Mouse (Mus musculus): Measurements from ENCODE around the gene Otx2. TPM values are rescaled to one million over a fixed set of nuclear protein-coding genes. Genes with fewer than 3 reads are reported as not detected.
A peak's percentile ranks its signal among the peaks of the same experiment; 100 is the strongest.

Gene Otx2
- polyA plus RNA-seq (2012; rRNA removed): 0.38 and 0.52 TPM in 2 replicates

DNA sequence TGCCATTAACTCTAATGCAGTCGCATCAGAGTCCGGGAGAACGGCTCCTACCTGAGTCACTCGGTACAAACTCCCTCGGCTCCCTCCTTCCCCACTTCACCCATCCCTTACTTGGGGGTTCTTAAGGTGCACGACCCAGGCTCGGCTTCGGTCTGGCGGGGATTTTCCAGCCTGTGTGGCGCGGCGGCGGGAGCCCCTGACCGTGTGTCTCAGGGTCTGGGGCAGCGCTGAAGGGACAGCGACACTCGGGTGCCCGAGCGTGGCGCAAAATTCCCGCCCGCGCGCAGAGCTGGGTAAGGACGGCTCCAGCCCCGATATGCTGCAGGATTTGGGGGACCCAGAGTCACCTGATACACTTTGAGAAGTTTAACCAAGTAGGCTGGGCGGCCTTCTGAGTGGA, at the start of gene Otx2:
Gene Otx2, minus strand, starts transcription at position 279 of the 400 bp plus-strand sequence.
- DNase-seq (ENCODE audit: extremely low spot score in 1 of 2, low spot score in 1 of 2): no peak

DNA sequence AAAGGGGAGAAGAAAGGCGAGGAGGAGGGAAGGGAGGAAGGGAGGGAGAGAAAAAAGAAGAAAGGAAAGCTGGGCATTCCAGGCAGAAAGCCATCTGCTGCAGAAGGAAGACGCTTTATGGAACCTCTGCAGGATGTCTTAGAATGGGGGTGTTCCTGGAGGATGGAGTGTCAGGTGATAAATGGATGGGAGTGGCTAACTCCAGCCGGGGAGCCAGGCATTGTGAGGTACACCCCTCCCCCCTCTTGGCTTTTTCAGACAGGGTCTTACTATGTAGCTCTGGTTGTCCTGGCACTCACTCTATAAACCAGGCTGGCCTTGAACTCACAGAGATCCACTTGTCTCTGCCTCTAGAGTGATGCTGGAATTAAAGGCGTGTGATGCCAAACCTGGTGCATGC, 49.1 kb upstream of the Otx2 start:
- no peak for DNase-seq (ENCODE audit: extremely low spot score in 1 of 2, low spot score in 1 of 2)

DNA sequence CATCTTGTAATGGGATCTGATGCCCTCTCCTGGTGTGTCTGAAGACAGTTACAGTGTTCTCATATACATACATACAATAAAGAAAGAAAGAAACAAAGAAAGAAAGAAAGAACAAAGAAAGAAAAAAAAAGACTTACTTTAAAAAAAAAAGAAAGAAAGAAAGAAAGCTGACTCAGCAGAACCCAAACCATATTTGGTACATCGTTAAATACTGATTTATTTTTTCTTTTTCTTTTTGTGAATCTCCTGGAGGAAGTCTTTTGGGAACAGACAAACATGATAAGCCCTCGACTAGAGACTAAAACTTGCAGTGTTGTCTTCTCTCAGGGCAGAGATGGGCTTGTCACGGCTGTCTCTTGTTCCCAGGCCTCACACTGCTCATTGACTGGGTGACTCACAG, 45.7 kb upstream of the Otx2 start:
- DNase-seq (ENCODE audit: extremely low spot score in 1 of 2, low spot score in 1 of 2): no peak

DNA sequence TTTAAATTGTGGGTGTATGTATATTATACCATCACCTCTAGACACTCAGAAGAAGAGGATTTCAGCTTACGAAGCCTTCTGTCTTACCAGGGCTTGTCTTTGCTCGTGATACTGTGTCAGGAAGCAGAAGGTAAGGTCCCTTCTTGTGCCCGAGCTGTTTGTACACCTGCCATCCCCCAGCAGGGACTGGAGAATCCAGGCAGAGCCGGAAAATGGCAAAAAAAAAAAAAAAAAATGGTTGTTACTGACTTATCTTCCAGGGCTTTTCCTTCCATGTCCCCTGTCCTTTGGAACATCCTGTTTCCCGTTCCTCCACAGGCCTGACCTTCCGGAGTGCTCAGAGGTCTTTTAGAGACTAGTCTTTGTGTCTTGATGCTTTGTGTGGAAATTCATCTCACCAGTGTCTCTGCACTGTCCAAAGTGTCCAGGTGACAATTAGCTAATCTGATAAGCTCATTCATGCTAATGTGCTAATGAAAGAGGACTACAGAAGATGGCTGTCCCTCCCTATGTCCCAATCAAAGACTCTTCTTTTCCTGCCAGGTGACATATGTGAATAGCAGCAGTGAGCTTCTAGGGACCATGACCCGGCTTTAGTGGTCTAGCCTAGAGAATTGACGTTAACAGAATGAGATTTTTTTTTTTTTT, 44.1 kb upstream of the Otx2 start:
- no peak for DNase-seq (ENCODE audit: extremely low spot score in 1 of 2, low spot score in 1 of 2)

DNA sequence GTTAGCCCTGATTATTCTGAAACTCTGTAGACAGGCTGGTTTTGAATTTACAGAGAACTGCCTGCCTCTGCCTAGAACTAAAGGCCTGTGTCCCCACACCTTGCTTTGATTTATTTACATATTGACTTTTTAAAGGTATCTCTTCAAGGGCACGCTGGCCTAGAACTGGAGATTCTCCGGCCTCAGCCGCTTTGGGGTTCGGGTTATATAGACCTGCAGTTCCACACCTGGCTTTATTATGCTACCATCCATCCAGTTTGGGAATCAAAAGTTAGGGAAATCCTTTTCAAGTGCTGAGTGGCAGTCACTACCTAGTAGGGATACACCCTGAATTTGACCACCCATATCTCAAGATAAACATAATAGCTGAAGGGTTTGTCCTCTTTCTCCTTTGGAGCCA, 42.8 kb upstream of the Otx2 start:
- no peak for DNase-seq (ENCODE audit: extremely low spot score in 1 of 2, low spot score in 1 of 2)

DNA sequence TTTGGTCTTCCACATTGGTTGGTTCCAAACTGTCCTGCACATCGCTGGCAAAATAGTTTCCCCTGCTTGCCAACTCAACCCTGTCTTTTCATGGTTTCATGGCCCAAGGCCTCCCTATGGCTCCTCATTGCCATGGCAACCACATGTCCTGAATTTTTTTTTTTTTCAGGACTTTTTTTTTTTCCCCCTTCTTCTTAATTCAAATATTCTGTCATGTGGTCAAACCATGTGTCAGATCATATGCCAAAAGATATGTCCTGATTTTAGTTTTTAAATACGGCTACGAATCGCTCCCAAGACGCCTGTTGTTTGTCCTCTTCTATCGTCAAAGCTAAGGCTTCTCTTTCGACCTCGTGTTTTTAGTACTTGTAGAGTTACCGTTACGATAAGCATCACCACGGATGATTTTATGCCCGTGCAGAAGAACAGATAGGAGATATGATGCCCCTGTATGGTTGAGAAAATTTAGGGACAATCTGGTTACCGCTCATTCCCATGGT, 37.3 kb upstream of the Otx2 start:
- DNase-seq (ENCODE audit: extremely low spot score in 1 of 2, low spot score in 1 of 2): no peak

DNA sequence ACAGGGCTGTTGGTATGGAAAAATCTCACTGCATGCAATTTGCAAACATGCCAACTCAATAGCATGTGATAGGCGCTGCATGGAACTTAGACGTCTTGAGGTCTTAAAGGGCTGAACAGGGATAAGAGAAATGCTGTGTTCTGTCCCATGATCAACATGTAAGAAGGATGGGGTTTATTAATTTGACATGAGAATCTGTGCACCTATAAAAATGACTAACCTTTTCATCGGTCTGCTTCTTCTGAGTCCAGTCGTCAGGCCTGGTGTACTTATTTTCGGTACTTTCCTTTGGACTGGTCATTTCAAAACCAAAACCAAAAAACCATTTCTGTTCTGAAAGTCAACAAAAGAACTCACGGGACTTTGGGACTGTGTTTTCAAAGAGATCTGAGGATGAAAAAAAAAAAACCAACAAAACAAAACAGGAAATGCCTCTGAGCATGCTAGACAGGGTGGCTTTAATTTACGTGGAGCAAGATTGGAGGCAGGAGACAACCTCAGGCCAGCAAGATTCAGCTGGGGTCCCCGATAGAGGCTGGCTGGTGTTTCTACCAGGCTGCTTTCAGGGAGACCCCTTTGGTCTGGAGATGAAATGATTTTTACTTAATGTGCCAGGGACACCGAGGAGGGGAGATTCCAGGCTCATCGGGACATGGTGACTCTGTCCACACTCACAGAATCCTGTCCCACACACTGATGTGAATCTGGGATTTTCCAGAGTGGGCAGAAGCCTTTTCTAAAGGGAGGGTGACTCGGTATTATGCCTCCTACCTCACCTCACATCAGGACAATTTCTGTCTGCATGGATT, 36.6 kb upstream of the Otx2 start:
- DNase-seq (ENCODE audit: extremely low spot score in 1 of 2, low spot score in 1 of 2): no peak

DNA sequence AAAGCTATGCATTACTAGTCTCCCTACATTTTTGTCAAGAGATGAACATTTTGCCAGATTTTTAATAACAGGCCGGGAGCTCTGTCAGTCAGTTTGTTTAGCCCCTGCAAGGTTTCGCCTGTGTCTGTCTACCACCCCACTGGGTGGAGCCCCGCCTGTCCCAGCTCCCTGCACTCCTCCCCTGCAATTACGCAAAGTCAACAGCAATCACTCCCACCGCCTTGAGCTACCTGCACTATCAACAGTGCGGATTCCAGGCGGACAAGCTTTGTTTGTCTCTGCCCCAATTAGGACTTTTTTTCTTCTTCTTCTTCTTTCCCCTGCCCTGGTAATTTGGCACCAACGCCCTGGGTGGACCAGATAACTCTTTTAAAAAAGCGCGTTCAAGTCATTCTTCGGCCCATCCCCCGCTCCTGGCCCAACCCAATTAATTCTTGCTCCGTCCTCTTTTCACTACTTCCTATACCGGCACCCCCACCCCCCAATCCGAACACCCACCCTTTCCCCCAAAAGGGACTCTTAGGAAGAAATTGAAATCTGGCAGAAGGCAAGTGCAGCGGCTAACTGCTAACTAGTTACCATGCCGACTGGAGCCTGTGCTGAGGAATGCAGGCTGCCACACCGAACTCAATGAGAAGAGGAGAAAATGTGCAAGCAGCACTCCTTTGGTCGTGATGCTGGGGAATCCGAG, 35.9 kb upstream of the Otx2 start:
- DNase-seq (ENCODE audit: extremely low spot score in 1 of 2, low spot score in 1 of 2): peak; percentile 7 to 41

DNA sequence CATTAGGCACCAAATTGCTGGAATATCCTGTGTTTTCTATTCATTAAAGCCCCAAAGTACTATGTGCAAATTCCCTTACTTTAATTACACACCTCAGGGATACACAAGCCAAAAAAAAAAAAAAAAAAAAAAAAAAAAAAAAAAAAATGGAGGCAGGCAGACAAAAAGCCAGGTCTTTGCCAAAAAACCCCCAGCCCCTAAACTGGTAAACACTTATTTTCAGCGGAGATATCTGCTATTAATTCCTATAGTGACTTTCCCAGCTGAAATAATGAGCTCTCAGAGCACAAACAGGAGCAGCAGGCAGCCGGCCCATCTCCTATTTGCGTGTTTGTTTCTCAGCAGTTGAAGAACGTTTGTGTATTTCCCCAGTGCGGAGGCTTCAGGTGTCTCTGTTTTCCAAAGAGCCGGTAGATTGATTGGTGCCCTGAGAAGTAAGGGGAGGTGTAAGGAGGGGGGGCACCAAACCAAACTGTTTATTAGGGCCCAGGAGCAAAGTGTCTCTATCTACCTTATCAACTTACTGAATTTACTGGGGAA, 34.3 kb upstream of the Otx2 start:
- no peak for DNase-seq (ENCODE audit: extremely low spot score in 1 of 2, low spot score in 1 of 2)

DNA sequence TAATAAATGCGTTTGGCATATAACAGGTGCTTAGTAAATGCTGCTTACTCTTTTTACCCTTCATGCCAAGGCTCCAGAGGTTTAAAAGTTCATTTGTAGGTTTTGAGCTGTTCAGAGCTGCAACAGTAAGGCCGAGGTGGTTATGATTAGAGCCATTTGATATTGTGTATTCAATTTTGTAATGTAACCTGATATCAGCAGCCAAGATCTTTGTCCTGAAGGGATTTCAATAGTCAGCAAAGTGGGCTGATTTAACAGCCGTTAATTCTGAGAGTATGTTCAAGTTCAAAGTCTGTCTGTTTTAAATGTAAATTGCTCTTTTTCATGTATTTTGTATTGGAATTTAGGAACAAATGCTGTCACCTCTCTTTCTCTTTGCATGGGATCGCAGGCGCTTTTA, 33.8 kb upstream of the Otx2 start:
- DNase-seq (ENCODE audit: extremely low spot score in 1 of 2, low spot score in 1 of 2): no peak

DNA sequence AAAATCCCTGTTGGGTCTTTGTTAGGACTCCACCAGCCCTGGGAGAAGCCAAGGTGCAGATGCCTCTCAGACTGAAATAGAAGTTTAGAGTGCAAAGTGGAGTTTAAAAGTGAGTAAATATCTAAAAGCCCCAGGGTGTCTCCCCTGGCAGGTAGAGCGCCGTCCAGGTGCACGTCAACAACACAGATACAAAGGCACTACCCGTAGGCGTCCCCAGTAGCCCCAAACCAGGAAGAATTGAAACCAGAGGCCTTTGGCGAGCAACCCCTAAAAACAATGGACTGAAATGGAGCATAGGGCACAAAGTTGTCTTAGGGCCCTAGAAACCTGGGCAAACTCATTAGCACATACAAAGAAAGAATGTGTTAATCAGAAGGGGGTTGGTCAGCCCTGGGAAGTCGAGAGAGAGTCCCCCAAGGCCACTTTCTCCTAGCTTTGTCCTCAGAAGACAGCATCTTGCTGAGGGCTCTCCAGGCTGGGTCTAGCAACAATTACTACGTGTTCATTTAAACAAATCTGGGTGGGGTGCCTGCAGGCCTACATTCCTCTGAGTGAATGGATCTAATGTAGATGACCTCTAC, 27.3 kb upstream of the Otx2 start:
- no peak for DNase-seq (ENCODE audit: extremely low spot score in 1 of 2, low spot score in 1 of 2)

DNA sequence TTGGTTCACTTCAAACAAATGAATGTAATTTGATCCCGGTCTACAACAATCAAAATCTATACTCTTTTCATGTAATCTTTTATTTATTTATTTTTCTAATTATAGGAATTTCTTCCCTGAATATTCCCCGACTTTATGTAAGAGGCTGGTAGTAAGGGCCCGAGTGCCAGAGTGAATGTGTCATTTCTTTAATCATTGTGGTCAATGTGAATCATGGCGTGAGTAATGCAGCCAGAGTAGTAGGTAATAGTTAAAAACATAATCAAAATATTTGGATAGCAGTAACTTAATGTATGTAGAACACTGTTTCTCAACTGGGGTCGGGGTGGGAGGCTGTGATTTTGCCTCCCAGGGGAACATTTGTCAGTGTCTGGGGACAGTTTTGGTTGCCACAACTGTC, 6.0 kb upstream of the Otx2 start:
- no peak for DNase-seq (ENCODE audit: extremely low spot score in 1 of 2, low spot score in 1 of 2)

DNA sequence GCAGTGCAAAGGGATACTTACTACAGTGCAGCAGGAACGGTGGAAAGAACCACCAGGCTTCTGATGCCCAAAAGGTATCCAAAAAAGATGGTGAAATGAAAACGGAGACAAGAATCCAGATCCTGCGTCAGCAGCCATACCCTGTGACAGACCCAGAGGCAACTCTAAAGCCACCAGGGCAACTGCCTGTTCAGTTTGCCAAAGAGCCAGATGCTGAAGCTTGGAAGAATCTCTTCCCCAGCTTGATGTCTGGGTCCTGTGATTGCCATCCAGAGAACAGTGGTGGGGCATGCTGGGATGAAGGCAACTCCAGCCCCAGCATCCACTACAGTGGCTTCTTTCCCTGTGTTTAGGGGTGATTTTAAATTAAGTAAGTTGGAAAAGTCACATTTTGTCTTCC, 5.1 kb upstream of the Otx2 start:
- no peak for DNase-seq (ENCODE audit: extremely low spot score in 1 of 2, low spot score in 1 of 2)

DNA sequence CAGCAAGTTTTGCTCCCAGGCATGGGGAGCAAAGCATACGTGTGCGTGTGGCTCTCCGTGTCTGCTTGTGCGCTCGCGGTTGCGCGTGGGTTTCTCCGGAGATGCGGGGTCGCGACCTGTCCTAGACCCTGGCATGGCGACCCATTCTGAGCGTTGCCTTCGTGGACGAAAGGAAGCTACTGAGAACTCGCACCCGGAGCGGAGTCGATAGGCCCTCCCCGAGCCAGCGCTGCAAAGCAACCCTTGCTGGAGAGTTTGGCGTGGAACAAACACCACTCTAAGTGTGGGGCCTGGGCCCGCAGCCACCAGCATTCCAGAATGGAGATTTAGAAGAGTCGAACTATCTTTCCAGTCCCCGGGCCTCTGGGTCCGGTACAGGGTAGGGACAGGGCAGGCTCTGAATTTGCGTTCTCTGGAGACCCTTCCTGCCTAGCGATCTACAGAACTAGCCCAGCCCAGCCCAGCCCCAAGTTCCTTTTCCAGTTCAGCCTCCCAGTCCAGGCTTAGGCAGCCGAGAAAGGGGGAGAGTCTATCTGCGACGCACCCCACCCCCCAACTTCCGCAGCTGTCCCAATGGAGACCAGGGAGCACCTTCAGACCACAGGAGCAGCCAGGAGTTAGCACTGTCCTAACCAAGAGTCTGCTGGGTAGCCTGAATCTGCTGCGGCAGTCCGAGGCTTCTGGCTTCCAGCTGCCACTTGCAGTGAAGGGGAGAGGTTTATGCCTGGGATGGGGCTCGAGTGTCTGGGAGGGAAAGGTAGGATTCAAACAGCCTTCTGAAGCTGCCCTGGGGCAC, 615 bp upstream of the Otx2 start:
- no peak for DNase-seq (ENCODE audit: extremely low spot score in 1 of 2, low spot score in 1 of 2)

DNA sequence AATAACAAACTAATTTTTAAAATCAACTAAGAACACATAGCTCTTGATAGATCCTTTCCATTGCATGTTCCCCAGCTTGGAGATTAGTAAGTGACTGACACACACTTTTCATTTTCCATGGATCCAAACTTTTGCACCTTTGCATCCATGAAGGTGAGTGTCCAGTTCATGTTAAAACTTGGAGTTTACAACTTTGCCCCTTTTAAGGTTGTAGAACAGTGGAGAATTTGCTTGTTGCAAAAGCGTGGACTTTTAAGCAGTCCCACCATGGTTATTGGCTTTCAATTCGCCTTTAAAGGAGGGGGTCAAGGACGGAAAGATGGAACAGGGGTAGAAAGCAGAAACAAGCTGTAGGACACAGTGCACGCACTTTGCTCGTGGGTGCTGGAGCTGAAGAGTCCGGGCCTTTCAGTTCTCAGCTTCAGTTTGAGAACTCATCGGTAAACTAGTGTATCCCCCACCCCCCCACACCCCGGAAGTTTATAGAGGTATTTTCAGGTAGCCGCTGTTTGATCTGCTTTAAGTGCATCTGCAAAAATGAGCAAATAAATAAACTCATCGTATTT, 925 bp downstream of the Otx2 start:
- no peak for DNase-seq (ENCODE audit: extremely low spot score in 1 of 2, low spot score in 1 of 2)

DNA sequence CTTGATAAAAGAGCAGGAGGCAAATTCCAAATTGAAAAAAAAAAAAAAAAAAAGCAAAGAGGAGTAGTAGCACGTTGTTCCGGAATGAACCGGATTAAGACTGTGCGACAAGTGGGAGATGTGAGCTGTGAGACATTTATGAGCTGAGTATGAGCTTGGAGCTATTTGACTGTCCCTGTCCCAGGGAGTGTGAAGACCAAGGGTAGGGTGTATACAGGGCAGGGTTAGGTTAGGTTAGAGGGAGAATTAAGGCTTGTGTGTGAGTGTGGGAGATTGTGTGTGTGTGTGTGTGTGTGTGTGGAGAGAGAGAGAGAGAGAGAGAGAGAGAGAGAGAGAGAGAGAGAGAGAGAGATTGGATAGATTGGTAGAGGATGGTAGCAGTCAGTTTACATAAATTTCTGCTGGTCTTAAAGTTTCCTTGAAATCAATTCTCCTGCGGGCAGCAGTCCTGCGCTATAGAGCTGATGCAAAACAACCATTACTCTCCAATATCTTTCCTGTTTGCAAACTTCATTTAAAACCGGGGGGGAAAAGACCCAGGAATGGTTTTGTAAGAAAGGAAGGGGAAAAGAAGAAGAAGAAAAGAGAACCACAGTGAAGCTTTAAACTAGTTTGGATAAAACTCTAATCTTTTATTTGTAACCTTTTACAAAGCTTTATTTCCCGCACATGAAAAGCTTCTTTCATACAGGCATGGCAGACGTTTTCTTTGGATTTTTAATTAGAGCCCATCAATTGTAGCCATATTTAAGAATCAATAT, 2.0 kb downstream of the Otx2 start:
- DNase-seq (ENCODE audit: extremely low spot score in 1 of 2, low spot score in 1 of 2): no peak

DNA sequence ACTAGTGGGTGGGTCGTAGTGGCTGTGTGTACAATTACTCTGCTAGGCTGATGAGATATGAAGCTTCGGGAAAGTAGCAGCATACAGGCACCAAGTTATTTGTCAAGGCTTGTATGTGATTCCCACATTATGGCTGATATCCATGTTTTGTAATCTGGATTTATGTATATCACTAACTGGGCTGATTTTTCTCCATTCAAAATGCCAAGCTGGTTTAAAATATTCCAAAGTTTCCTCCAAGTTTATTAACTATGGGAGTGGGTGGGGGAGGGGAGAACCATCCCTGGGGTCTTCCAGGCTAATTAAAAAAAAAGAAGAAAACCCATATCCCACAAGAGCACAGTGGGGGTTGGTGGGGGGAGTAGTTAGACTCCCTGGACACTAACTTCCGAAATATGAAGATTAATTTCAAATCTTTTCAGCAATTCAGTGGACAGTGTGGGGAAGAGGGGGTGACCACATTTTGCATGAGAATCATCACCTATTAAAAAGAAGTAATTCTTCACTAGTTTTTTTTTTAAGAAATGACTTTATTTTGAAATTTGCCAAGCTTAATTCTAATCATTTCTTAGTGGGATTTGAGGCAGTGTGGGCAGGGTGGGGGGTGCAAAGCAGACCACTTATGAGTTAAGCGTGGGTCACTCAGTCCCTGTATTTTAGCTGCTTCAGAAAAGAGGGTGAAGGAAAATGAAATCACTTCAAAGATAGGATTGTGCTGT, 2.7 kb downstream of the Otx2 start:
- no peak for DNase-seq (ENCODE audit: extremely low spot score in 1 of 2, low spot score in 1 of 2)

DNA sequence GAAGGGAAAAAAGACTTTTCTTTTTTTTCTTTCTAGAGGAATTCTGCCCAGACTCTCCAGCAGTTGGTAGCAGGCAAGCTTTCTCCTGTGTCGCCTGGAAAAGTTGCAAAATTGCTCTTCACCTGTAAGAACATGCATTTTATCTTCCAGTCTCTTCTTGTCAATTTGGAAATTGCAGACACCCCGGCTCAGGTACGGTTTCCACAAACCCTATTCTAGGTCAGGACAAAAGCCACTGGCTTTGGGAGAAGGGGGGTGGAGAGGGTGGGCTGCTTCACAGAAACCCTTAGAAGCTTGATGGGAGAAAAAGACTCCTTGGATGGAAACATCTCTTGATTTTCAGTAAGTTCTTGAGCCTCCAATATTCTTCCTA, 3.4 kb downstream of the Otx2 start:
- no peak for DNase-seq (ENCODE audit: extremely low spot score in 1 of 2, low spot score in 1 of 2)
